Mouse (Mus musculus): ENCODE results near the gene Rad54l.

DNA sequence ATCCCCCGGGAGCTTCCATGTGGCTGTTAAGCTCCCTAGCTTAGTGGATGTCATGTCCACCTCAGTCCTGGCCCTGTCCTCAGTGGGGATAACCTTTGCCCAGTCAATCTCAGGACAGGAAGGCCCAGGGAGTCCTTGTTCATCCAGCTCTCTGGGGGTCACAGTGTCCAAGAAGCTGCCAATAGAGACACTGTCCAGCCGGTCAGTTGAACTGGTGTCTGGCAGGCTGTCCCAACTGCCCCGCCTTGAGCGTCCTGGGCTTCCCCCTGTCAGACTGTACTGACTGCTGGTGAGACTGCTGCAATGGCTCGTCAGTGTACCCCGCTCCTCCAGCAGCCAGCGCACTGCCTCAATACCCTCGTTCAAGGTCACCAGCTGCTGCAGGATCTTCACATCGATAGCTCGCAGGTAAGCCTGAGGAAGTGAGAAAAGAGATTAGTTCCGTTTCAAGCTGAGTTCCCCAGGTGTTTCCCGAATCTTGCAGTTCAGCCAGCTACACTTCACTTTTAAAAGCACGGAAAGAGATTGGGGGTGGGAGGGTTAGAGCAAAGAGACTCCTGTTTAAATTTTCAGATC, 14.0 kb upstream of the Rad54l start:
- TF ChIP-seq CTCF (IDR thresholded peaks at IDR 0.05; ENCODE audit: insufficient read depth, low read depth, low read length), result no peak
- TF ChIP-seq POLR2A (IDR thresholded peaks at IDR 0.05; ENCODE audit: insufficient read depth, low read depth, low read length), result no peak

Data from olfactory bulb, adult 2 months (tissue).